Mouse (Mus musculus) heart, postnatal 10 days (tissue): ENCODE measurements around the gene Gm4353. TPM values are rescaled to one million over a fixed set of nuclear protein-coding genes. Genes with fewer than 3 reads are reported as not detected.
"Not testable (repeated sequence)": the region's sequence is repeated elsewhere in the genome, so short reads cannot be mapped to it uniquely, and the experiment has no call there.

Source experiments
- DNase-seq, 2 experiments: peaks; one replicate each; pipeline ENCODE4 v3.0.0; 2021
- intact Hi-C: fragments of 180-260 bp; cut with DNase I; formaldehyde crosslinking; loops from one replicate; pipeline ENCODE4 v1.15.1; 2025
- total RNA-seq, 2 experiments: library from RNA; stranded (reverse); gene quantifications; 2 replicates each; pipeline ENCODE4 v1.2.3; 2021

Gm4353 gene
- total RNA-seq = 1 to 10 TPM in 1 of 2 experiments, under 1 TPM in 1; 0.74 to 2.1 TPM

GRCm38 (mm10) chr7:116084366-116084765 lies at the start of gene Gm4353:
Gm4353 (minus strand) TSS chr7:116084635.
- intact Hi-C loops, DNase-seq: not testable (repeated sequence)

DNA sequence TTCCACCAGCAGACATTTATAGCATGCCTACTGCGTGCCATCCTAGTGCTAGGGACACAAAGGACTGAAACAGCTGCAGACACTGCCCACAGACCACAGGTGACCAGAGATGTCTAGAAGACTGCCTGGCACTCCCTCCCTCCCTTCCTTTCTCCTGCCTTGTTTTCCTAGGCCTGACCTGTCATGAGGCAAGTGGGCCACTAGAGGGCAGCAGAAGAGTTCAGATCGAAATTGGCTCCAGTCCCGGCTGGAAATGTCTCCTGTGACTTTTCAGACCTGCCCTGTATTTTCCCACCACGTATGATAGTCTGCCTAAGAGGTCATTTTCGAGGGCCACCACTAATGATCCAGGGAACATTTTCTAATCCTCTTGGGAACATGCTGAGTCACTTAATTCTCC lies 47.6 kb upstream of the Gm4353 start:
- peak; percentile 85 to 92 for DNase-seq
- intact Hi-C loops = loop anchor here (2.0 to 5.0 kb wide), 3 partner anchors 29 to 190 kb away; no protein-coding TSS in a partner anchor

GRCm38 (mm10) chr7:116131390-116131789 lies 47.0 kb upstream of the Gm4353 start:
- peak; percentile 21 to 27 for DNase-seq
- intact Hi-C loops = loop anchor here (5.0 kb wide), 1 partner anchor 191 kb away; no protein-coding TSS in a partner anchor

DNA sequence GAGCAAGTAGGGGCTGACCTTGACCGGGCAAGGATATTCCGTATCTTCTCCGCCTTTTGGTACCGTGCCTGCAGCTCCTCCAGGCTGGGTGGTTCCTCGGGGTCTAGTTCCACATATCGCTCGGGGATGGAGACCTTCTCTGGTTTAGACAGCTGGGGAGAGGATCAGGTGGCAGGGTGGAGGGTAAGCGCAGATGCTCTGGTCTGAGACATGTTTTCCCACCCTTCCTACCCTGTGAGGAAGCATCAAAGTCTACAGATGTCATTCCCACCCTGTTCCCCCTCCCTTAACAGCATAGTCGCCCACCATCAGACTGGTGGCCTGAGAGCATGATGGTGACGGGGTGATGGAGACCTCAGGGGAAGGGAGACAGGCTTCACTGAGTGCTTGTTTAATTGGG lies 44.9 kb upstream of the Gm4353 start:
- intact Hi-C loops = no loop called here
- no peak for DNase-seq

- intact Hi-C loops = no loop called here
- DNase-seq = peak in 1 of 2 experiments; percentile 25
These were observed 43.9 kb upstream of the Gm4353 start for GRCm38 (mm10) chr7:116128286-116128685.

DNA sequence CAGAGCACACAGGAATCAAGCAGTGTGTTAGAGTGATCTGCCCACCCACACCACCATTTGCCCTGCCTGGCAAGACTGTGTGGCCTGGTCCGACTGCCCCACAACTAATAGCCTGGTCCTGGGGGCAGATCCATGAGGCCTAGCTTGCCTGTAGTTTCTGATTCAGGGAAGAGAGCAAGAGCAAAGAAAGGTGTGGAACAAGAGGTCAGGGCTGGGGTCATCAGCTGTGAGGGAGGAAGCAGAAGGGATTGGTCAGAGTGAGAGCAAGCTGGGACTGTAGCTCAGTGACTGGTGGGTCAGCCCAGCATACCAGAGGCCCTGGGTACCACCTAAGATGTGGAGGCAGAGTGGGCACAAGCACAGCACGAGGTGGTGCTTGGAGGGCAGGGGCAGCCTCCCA lies 42.6 kb upstream of the Gm4353 start:
- intact Hi-C loops = no loop called here
- DNase-seq = no peak

DNA sequence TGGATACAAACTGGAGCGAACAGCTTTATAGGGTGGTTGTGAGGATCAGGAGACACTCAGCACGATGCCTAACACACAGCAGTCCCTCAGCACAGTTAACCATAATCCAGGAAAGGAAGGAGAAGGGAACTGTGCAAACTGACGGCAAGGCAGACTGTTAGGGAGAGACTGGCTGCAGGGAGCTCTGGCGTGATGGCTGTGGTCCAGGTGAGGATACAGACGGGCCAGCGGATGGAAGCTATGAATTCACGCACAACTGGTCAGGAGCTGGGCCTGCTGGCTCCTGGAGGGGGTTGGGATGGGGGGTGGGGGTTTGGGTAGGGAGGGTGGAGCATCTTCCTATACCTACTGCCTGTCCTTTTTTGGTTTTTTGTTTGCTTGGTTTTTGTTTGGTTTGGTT lies 41.2 kb upstream of the Gm4353 start:
- intact Hi-C loops = no loop called here
- no peak for DNase-seq

DNA sequence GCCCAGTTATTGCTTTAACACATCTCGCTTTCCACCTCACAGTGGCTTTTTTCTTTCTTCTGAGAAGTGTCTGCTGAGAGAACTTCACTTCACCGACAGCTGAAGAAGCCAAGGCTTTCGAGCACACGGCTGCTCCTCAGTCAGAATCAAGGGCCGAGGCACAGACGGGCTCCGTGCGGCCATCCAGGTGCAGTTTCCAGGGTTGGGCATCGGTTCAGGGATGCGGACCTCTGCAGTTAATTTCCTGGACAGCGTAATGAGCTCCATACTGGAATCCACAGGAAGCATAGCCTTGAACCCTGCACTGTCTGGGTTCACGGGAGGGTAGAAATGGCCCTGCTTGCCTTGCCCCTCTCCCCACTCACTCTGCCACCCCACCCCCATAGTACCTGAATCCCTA lies 39.6 kb upstream of the Gm4353 start:
- DNase-seq = no peak
- intact Hi-C loops = no loop called here

DNA sequence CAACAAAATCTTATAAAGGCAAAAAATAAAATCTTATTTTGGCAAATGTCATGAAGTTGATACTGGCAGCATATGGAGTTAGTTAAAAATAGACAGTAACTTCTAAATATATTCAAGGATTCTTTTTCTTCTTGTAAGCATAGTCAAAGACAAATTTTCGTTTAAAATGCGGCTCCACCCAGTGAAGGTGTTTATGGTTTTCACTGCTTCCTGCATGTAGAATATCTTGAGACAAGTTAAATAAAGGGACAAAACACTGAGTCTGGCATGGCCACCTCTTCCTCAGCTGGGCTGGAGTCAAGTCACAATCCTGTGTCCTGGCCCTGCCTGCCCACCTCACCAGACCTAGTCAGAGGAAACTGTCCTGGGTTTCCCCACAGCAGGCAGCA lies 39.2 kb upstream of the Gm4353 start:
- DNase-seq = no peak
- intact Hi-C loops = no loop called here

DNA sequence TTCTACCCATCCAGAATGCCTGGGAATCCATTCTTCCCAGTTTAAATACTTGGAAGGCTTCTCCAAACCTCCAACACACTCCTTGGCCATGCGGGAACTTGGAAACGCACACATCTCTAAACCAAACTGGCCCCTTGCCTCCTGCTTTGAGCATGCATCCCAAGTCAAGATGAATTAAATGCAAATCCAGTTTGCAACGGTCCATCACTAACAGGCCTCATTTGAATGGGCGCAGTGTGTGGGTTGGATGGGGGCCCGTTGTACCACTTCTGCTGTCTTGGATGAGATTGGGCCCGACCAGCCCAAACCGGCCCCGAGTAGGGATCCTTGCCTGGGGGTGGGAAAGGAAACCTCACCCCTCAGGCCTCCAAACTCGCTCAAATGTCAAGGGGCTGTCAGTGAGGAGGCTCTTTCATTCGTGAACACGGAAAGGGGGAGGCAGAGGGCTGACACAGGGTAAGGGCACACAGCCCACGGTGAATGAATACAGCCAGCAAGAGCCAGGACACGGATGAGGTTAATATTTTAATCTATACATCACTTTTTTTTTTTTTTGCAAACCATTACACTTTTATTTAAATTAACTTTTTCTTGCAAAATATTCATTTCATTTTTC lies 38.7 kb upstream of the Gm4353 start:
- intact Hi-C loops = no loop called here
- DNase-seq = no peak

- no peak for DNase-seq
These were observed 36.8 kb upstream of the Gm4353 start for GRCm38 (mm10) chr7:116121202-116121601.

GRCm38 (mm10) chr7:116120737-116121136 lies 36.3 kb upstream of the Gm4353 start:
- DNase-seq = no peak
- intact Hi-C loops = no loop called here

More at GRCm38 (mm10) chr7:116121202-116121601, 36.8 kb upstream of the Gm4353 start:
- intact Hi-C loops = no loop called here

DNA sequence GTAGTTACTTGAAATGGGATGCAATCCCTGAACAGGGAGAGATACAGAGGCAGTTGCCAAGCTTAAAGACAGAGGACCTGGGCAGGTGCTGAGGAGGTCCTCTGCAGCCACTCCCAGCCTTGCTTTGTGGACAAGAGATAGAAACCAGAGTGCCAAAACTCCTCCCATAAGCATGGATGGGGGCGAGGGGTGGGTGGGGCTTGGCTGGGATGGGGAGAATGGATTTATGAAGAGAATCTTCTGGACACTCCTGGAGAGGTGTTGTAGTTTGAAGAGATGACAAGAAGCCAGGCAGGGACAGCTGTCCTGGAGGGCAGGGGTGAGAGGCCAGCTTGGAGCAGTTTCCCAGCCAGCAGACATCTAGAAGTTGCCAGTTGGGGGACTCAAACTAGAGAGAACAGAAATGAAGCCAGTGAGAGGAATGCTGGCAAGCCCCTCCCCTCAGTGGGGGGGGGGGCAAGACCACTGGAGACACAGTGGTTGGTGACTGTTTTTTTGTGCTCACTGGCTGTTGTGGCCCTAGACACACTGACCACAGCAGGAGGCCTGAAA lies 34.9 kb upstream of the Gm4353 start:
- no peak for DNase-seq
- intact Hi-C loops = no loop called here

GRCm38 (mm10) chr7:116115991-116116390 lies 31.6 kb upstream of the Gm4353 start:
- intact Hi-C loops = no loop called here

DNA sequence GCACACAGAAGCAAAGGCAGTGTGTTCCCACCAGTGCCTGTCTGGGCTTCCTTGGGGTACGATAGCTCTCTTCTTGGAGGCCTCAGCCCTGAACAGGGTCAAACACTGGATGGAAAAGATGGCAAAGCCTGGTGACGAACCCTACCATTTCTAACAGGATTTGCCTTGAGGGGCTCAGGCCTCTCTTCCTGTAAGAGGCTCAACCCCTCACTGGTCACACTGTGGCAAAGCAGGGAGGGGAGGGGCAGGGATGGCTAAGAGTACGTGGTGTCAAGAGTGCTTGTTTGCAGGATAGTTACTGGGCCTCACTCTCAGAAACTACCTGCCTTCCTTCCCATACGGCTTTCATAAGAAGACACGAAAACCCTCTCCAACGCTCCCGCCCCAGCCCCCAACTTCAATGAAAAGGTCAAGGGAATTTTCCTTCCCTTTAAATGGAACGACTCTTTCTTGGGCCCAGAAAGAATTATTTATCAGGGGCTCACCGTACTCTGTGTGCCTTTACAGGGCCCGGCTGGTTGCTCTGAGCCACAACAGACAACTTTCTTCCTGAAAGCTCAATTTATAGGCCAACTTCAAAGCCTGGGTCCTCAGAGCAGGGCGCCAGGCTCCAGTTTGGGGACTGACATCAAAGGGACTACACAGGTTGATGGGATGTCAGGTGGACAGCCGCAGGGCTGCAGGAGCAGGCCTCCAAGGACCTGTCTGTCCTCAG lies 30.9 kb upstream of the Gm4353 start:
- intact Hi-C loops = no loop called here

More at GRCm38 (mm10) chr7:116115991-116116390, 31.6 kb upstream of the Gm4353 start:
- no peak for DNase-seq

GRCm38 (mm10) chr7:116111546-116111945 lies 27.1 kb upstream of the Gm4353 start:
- intact Hi-C loops = no loop called here
- DNase-seq = no peak

More for the DNA sequence above, 30.9 kb upstream of the Gm4353 start:
- DNase-seq = no peak

GRCm38 (mm10) chr7:116110661-116111060 lies 26.2 kb upstream of the Gm4353 start:
- intact Hi-C loops = no loop called here
- DNase-seq = no peak

DNA sequence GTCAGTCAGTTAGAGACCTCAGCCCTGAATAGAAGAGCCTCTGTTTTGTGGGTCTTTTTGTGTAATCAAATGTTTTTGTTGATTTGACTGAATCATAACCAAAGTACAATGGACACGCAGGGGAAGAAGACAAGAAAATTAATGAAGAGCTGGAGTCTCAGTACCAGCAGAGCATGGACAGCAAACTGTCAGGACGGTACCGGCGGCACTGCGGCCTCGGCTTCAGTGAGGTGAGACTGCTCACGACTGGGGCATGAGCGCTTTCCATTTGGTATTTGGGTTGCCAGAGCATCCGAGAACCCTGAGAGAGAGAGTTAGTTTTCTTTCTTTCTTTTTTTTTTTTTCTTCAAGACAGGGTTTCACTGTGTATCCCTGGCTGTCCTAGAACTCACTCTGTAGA lies 18.7 kb upstream of the Gm4353 start:
- intact Hi-C loops = no loop called here
- no peak for DNase-seq

DNA sequence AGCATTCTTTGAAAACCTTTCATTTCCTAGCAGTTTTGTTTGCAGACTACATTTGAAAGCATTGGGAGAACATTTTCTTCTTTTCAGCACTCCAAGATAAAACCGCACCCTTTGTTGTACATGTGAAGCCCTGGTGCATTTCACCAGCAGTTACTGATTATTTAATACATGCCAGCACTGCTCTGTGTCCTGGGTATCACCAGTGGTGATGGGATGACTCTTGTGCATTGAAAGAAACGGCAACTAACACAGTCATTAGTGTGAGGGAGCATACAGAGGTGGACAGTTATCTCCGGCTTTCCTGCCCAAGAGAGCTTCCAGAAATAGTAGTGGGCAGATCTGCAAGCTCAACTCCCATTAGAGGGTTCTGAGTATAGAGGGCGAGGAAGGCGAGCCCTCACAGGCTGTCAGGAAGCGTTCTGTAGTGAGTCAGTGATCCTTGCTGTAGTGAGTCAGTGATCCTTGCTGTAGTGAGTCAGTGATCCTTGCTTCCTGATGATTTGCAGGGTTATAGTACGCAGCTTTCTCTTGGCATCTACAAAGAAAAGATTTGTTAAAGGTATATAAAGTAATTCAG lies 15.6 kb upstream of the Gm4353 start:
- peak; percentile 31 to 41 for DNase-seq
- intact Hi-C loops = no loop called here

GRCm38 (mm10) chr7:116093466-116093850 lies 9.0 kb upstream of the Gm4353 start:
- DNase-seq = no peak
- intact Hi-C loops = no loop called here

- intact Hi-C loops = no loop called here
These were observed 8.5 kb upstream of the Gm4353 start for GRCm38 (mm10) chr7:116092710-116093465.

More at GRCm38 (mm10) chr7:116092710-116093465, 8.5 kb upstream of the Gm4353 start:
- peak; percentile 98 to 99 for DNase-seq
